Mouse (Mus musculus) C2C12 (cell line): ENCODE data around the gene Sppl2b. TPM values are rescaled to one million over a fixed set of nuclear protein-coding genes. Genes with fewer than 3 reads are reported as not detected.
"Not testable (repeated sequence)": the region's sequence is repeated elsewhere in the genome, so short reads cannot be mapped to it uniquely, and the experiment has no call there.

ENCODE experiments used
- H3K27me3 ChIP-seq: one replicate; pipeline ENCODE4 v1.6.1; 2011; ENCODE audit not compliant: control insufficient read depth, insufficient read depth, insufficient read length
- H3K36me3 ChIP-seq: one replicate; pipeline ENCODE4 v1.6.1; 2011; ENCODE audit not compliant: control insufficient read depth, insufficient read depth
- H3K4me3 ChIP-seq: one replicate; pipeline ENCODE4 v1.5.1; 2011; ENCODE audit warnings: mild to moderate bottlenecking, control low read depth; ENCODE audit not compliant: poor library complexity, insufficient read depth, severe bottlenecking
- H3K79me2 ChIP-seq: one replicate; pipeline ENCODE4 v1.6.1; 2011; ENCODE audit not compliant: control insufficient read depth, insufficient read depth
- H3K79me3 ChIP-seq: one replicate; pipeline ENCODE4 v1.6.1; 2011; ENCODE audit warnings: low read depth, control low read depth
- H3ac ChIP-seq: one replicate; pipeline ENCODE3; 2011; ENCODE audit warnings: low read depth; ENCODE audit not compliant: control insufficient read depth, insufficient read length
- CEBPB ChIP-seq: IDR thresholded peaks from one replicate; pipeline ENCODE4 v1.6.1; 2011; ENCODE audit warnings: low read depth, mild to moderate bottlenecking, control low read depth, moderate library complexity
- CTCF ChIP-seq: IDR thresholded peaks from one replicate; pipeline ENCODE4 v1.5.1; 2011; ENCODE audit not compliant: control insufficient read depth, insufficient read depth, insufficient read length
- FOSL1 ChIP-seq: IDR thresholded peaks from one replicate; pipeline ENCODE4 v1.8.0; 2011; ENCODE audit warnings: mild to moderate bottlenecking, low read length; ENCODE audit not compliant: poor library complexity, insufficient read depth, severe bottlenecking
- MAX ChIP-seq: IDR thresholded peaks from one replicate; pipeline ENCODE4 v1.6.1; 2011; ENCODE audit warnings: mild to moderate bottlenecking, control low read depth
- MYOD1 ChIP-seq: IDR thresholded peaks from one replicate; pipeline ENCODE4 v1.6.1; 2011; ENCODE audit warnings: low read depth; ENCODE audit not compliant: control insufficient read depth, insufficient read length
- MYOG ChIP-seq: IDR thresholded peaks from one replicate; pipeline ENCODE4 v1.6.1; 2011; ENCODE audit not compliant: control insufficient read depth, insufficient read length; ENCODE audit errors: extremely low read depth
- USF1 ChIP-seq: IDR thresholded peaks from one replicate; pipeline ENCODE4 v1.6.1; 2011; ENCODE audit warnings: low read depth, mild to moderate bottlenecking, control low read depth, moderate library complexity
- polyA plus RNA-seq: library from polyadenylated mRNA; unstranded; fragments of >200 nt; fragmentation: generic; extraction: Trizol; gene quantifications from one replicate; pipeline ENCODE4 v1.2.1, GENCODE M21; 2012; ENCODE audit warnings: missing spikeins

Sppl2b gene
- polyA plus RNA-seq, 1 experiment, result 31.2 TPM

GRCm38 (mm10) chr10:80808099-80808984 lies 46.7 kb upstream of the Sppl2b start:
- no peak overlapping the region for H3ac ChIP-seq
- no peaks in the 10 kb centered on the region for H3K79me2 ChIP-seq
- no peak for TF ChIP-seq FOSL1
- no peak for TF ChIP-seq MYOD1
- no peak for TF ChIP-seq CEBPB
- TF ChIP-seq MAX, result no peak
- no peak for TF ChIP-seq USF1
- no peak for TF ChIP-seq CTCF
- TF ChIP-seq MYOG, result no peak
- no peak overlapping the region for H3K4me3 ChIP-seq
- peaks cover 28% of the 10 kb centered on the region for H3K36me3 ChIP-seq
- H3K79me3 ChIP-seq, result no peaks in the 10 kb centered on the region
- H3K27me3 ChIP-seq, result no peaks in the 10 kb centered on the region

GRCm38 (mm10) chr10:80808985-80809632 lies 46.0 kb upstream of the Sppl2b start:
- Histone ChIP-seq H3K27me3 (no peaks in the 10 kb centered on the region), H3K4me3 (no peak overlapping the region), H3K36me3 (peaks cover 21% of the 10 kb centered on the region), H3K79me3 (no peaks in the 10 kb centered on the region), H3ac (no peak overlapping the region), H3K79me2 (no peaks in the 10 kb centered on the region)
- TF ChIP-seq USF1 (no peak), FOSL1 (no peak)

GRCm38 (mm10) chr10:80810084-80810483 lies 45.0 kb upstream of the Sppl2b start:
- Histone ChIP-seq H3K4me3 (no peak overlapping the region), H3K79me2 (no peaks in the 10 kb centered on the region), H3K27me3 (no peaks in the 10 kb centered on the region), H3K79me3 (no peaks in the 10 kb centered on the region), H3ac (no peak overlapping the region), H3K36me3 (peaks cover 16% of the 10 kb centered on the region)
- TF ChIP-seq MYOG, result no peak
- TF ChIP-seq CEBPB, result no peak
- TF ChIP-seq CTCF, result no peak
- TF ChIP-seq FOSL1, result no peak
- no peak for TF ChIP-seq MYOD1
- TF ChIP-seq MAX, result no peak
- no peak for TF ChIP-seq USF1

GRCm38 (mm10) chr10:80812391-80813041 lies 42.6 kb upstream of the Sppl2b start:
- H3ac ChIP-seq, result no peak overlapping the region
- H3K79me3 ChIP-seq, result no peaks in the 10 kb centered on the region
- H3K4me3 ChIP-seq, result no peak overlapping the region
- no peaks in the 10 kb centered on the region for H3K27me3 ChIP-seq
- H3K79me2 ChIP-seq, result no peaks in the 10 kb centered on the region
- H3K36me3 ChIP-seq, result no peaks in the 10 kb centered on the region
- TF ChIP-seq MAX (no peak), MYOD1 (no peak), MYOG (no peak), USF1 (no peak), CEBPB (no peak), CTCF (no peak), FOSL1 (no peak)

GRCm38 (mm10) chr10:80813366-80813765 lies 41.7 kb upstream of the Sppl2b start, which contains the start of gene Jsrp1:
TSS of gene Jsrp1 (minus strand) at chr10:80813498.
- H3K79me2 ChIP-seq, result no peaks in the 10 kb centered on the region
- H3K79me3 ChIP-seq, result no peaks in the 10 kb centered on the region
- H3K36me3 ChIP-seq, result no peaks in the 10 kb centered on the region
- no peaks in the 10 kb centered on the region for H3K27me3 ChIP-seq
- no peak within 1 kb of the TSS for H3K4me3 ChIP-seq
- TF ChIP-seq MYOD1 (peak; percentile 90), FOSL1 (no peak), CTCF (no peak), USF1 (no peak), CEBPB (no peak), MAX (no peak), MYOG (no peak)
- H3ac ChIP-seq, result no peak within 1 kb of the TSS

GRCm38 (mm10) chr10:80814800-80815199 lies 40.3 kb upstream of the Sppl2b start:
- H3K36me3 ChIP-seq, result no peaks in the 10 kb centered on the region
- TF ChIP-seq MAX (no peak), CEBPB (no peak), CTCF (no peak), USF1 (no peak), FOSL1 (no peak), MYOD1 (no peak), MYOG (no peak)
- H3K27me3 ChIP-seq, result no peaks in the 10 kb centered on the region
- no peaks in the 10 kb centered on the region for H3K79me3 ChIP-seq
- H3K79me2 ChIP-seq, result no peaks in the 10 kb centered on the region
- no peak overlapping the region for H3ac ChIP-seq
- H3K4me3 ChIP-seq, result no peak overlapping the region

GRCm38 (mm10) chr10:80816303-80816702 lies 38.8 kb upstream of the Sppl2b start:
- not testable (repeated sequence) for H3K4me3 ChIP-seq, H3K36me3 ChIP-seq, H3K79me2 ChIP-seq, H3K27me3 ChIP-seq, H3K79me3 ChIP-seq, H3ac ChIP-seq
